Mouse (Mus musculus) c-Kit-negative CD71-positive TER-119-positive erythroid progenitor cells, embryonic 14.5 days (primary cell): ENCODE measurements around the gene Abcc10.
A peak's percentile ranks its signal among the peaks of the same experiment; 100 is the strongest.

Experiments
- DNase-seq: peaks from one replicate; pipeline ENCODE4 v3.0.0-alpha.2; 2013; ENCODE audit warnings: low read depth, low spot score

The Abcc10 gene

DNA sequence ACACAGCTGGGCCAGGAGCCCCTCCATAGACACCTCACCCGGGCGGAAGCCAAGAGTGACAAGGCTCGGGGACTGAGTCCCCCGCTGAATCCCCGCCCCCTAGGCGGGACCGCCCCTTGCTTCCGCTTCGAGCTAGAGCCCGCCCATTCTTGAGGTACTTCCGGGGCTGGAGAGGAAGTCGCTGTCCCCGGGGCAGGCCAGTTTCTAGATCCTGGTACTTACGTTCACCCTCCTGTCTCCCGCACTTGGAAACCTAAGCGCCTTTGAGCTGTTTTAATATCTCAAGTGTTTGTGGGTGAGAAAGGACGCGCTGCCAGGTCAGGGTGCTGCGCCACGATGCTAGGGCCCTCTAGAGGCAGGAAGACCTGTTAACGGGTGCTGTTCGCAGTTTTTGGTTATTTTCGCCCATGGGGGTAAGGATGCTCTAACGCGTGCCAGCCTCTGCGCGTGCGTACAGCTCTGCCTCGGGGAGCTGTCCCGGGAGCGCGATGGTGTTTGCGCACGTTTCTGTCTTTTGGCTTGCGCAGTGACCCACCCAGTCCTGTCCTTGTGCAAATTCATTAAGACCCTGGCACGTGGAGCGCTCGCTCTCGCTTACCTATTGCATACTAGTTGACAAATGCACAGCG, at the start of gene Abcc10:
TSS of gene Abcc10 (minus strand) at position 447 of the 629 bp plus-strand sequence.
- DNase-seq: peak; percentile 86

DNA sequence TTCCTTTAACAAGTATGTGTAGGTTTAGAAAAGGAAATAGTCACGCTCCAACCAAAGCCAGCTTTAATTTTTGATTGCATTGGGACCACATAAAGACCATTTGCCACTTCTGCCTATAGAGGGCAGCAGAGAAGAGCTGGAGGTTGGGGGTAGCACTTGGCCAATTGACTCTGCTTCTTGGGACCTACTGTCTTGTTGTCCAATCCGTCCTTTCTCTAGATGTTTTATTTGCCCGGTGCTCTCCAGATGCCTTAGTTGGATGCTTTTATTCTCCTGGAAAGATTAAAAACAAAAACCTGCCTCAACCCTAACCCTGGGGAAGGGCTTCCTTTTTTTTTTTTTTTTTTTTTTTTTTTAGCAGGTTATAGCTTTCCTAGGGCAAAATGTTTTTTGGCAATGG, 43.6 kb upstream of the Abcc10 start:
- no peak for DNase-seq

DNA sequence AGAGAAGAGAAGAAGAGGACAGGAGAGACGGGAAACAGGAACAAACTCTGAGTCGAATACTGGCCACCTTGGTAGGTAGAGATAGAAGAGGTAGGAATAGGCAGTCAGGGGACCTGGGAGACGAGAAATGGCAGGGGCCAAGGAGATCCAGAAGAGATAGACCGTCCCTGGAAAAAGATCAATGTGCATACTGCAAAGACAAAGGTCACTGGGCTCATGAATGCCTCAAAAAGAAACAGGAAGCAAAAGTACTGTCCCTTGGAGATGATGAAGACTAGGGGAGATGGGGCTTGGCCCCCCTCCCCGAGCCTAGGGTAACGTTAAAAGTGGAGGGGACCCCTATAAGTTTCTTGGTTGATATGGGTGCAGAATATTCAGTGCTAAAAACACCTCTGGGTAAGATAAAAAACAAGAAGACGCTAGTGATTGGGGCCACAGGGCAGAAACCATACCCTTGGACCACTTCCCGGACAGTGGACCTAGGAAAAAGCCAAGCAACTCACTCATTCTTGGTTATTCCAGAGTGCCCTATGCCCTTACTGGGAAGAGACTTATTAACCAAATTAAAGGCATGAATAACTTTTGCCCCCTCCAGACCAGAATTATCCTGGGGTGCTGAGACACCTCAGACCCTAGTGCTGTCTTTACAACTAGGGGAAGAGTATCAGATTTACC, 23.0 kb upstream of the Abcc10 start:
- no peak for DNase-seq

DNA sequence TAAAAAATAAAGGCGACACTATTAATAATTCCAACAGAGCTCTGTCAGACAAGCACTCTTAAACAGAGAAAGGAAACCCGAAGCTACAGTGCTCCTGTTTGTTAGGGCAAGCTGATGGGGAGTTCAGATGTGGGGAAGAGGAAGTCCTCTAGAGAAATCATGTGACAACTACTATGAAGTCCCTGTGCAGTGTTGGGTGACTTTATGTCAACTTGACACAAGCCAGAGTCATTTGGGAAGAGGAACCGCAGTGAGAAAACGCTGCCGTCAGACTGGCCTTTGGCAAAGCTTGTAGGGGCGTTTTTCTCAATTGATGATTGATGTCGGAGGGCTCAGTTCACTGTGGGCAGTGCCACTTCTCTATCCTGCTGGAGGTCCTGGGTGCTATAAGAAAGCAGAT, 13.1 kb upstream of the Abcc10 start:
- no peak for DNase-seq

DNA sequence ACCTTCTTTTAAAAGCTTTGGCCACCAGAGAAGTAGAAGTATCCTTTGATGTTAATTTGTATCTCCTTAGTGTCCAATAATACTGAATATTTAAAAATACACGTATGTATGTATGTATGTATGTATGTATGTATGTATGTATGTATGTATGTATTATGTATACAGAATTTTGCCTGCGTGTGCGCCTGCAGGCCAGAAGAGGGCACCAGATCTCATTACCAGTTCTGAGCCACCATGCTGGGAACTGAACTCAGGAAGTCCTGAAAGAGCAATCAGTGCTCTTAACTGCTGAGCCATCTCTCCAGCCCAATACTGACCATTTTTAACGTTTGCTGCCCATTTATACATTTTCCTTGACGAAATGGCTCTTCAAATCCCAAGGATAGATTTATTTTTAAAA, 8.3 kb upstream of the Abcc10 start:
- no peak for DNase-seq

DNA sequence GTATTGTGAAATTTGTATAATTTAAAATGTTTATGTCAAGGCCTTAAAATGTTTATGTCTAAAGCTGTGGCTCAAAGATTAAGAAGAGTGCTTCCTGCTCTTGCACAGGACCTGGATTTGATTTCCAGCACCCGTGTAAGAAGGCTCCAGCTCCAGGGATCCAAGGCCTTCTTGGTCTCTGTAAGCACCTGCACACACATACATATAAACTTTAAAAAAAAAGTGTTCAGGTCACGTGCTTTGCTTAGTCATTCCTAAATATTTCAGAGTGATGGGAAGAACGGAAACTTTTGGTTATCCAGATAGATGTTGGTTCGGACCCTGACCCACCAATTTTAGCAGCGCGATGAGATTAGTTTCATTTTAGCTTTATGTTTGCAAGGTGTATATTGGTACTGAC, 571 bp upstream of the Abcc10 start:
- no peak for DNase-seq

DNA sequence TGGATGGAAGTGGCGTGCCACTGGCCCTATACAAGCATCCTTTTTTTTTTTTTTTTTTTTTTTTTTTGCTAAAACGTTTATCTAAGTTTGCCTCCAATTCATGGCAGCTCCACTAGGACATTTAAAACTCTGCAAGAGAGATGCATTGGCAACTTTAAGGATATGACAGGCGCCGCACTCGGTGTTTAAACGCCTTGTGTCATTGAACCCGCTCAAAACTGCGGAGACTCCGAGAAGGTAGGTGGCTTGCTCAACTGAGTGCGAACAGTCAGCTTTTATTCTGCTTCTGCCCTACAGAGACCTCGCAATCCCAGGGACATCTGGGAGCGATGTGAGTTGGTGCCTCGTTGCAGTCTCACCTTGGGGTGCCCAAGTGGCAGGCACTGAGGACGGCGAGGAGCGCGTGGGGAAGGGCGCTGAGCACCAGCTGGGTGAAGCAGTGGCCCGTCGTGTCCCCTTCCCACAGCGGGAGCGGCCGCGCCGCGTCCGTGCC, 693 bp downstream of the Abcc10 start:
- DNase-seq: no peak

DNA sequence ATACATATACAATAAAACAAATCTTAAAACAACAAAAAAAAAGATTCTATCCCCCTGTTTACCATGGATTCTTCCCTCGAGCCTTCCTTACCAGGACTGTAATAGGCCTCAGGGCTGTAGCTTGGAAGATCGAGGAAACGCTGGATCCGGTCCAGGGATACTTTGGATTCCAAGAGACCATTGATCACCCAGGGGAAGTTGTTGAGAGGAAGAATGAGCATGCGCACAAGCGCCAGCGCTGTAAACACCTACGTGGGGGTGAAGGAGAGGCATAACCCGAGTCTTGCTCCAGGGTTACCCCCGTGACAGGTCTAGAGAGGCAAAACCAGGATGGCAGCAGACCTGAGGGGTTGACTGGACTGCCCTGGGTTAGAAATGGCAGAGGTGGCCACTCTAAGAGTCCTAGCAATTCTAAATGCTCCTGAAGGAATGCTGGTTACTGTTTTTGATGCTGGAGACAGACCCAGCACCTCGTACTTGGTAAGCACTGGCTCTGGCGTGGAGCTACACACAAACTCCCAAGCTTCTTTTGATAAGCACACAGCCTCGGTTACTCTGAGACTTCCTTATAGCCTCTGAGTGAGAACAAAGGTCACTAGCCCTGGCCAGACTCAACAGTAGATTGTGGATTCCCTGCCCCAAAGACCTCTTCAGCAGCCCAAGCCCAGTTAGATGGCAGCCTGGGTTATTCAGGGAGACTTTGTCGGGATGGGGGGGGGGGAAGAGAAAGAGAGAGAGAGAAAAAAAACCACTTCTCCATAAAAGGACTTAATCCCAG, 5.9 kb downstream of the Abcc10 start:
- DNase-seq: no peak

DNA sequence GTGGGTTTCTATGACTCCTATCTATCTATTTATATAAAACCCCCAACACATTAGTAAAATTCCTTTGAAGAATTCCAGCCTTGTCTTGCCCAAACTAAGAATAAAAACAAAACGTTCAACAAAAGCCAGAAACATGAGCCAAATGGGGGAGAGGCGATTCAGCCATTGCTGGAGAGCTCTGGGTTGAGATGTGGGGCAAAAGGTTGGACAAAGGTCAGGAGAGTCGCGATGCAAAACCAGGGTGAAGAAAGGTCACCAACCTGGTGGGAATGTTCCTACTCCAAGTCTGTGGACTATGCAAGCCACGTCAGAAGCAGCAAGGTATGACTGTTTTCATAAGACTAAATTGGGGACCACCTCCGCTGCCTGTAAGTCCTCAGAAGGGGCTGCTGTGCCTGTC, 7.7 kb downstream of the Abcc10 start:
- no peak for DNase-seq

DNA sequence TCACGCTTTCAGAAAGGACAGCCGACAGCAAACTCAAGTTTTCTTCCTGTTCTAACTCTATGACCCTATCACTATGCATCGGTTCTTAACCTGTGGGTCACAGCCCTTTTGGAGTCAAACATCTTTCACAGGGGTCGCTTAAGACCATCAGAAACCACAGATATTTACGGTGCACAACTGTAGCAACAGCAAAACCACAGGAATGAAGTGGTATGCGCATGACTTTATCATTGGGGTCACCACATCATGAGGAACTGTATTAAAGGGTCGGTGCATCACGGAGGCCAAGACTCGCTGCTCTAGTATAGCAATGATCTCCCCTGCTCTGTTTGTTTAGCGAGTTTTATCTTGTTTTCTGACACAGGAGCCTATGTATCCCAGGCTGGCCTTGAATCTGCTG, 12.3 kb downstream of the Abcc10 start:
- DNase-seq: no peak

DNA sequence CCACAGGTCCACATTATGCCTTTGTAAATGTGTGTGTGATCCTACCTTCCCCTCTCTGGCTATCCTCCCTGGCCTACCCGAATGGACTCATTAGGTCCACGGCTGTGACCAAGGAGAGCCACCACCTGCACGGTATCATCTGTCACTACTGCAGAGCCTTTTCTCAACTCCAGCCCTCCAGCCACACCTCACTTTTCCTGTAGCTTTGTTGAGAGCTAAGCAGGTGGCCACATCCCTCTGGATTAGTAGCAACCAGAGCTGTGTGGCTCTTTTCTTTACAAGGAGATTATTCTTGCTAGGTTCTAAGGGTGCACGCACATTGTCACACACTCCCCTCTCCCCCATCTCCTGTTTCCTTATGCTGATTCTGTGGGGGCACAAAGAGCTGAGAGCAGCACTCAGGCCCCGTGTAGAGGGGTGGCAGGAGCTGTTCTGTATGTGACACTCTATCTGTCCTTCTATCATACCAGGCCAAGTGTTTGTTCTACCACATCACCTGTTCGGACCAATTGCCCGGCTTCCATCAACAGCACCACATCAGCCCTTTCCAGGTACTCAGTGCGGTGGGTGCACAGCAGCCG, 14.9 kb downstream of the Abcc10 start:
- DNase-seq: no peak

DNA sequence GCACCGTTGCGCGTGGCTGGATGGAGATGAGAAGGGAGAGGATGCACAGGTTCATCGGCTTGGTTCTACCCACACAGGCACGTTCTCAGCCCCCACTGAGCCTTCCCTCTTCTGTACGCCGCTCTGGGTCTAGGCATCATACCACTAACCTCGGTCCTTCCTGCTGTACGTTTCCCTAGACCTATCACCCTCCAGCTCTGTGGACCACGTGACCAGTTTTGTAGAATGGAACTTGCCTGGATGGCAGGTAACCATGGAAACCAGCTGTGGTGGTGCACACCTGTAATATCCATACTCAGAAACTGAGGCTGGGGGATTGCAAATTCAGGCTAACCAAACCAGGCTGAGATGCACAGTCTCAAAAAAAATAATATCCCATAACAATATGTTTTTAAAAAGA, 17.6 kb downstream of the Abcc10 start:
- no peak for DNase-seq

DNA sequence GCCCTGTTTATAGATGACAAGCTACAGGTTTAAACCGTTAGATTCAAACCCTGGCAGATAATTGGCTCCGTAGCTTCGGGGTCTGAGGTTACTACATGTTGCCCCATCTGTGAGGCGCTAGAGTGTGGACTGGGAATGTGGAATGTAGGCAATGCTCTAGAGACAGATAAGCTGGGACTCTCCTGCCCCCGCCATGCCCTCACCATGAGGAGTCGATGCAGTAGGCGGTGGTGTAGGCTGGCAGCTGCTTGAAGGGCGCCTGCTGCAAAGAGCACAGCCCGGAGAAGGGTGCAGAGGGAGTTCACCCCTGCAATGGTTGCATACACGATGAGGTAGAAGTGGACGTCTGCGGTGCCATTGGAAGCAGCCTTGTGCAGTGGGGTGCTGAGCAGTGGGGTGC, 18.3 kb downstream of the Abcc10 start:
- DNase-seq: no peak

DNA sequence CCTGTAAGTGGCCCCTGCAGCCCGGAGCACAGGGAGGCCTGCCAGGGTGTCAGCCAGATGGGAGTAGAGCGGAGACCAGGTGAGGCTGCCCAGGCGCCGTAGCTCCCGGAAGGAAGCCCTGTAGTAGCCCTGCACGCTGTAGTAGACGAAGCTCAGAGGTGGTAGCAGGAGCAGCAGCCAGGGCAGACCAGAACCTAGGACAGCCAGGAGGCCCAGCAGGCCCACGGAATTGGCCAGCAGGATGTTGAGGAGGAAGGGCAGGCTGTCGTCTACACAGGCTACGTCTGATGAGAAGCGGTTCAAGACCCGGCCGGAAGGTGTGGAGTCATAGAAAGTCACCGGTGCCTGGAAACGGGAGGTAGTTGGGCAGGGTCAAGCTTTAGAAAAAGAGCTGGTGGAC, 21.2 kb downstream of the Abcc10 start:
- DNase-seq: no peak

DNA sequence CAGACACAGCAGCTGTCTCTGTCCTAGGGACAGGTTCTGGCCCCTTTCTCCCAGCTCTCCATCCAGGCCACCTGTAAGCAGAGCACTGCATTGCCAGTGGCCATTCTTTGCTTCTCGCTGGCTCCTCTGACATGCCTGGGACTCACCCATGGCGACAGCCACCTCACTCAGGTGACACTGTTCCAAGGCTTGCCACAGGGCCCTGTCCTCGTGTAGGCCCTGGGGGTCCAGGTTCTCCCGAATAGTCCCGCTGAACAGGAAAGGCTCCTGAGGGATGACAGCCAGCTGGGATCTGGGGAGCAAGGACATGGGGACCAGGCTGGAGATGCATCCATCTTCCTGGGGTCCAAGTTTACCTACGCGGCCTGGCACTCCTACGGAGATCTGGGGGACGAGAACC, 24.0 kb downstream of the Abcc10 start:
- DNase-seq: no peak

DNA sequence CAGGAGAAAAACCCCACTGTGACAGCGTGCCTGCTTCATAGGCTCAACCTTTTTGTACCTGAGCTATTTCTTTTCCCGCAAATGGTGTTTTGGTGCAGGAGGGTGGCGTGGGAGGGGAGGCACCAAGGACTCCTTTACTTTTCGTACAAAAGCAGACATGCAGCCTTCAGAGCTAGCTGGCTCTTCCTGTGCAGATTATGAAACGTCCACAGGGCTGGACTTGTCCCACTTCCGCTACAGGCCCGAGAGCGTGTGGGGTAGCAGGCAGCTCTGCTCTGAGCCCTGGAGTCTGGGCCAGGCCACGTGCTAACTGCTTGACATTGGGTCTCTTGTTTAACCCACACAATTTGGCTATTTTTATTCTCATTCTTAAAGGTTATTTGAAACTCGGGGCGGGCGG, 26.3 kb downstream of the Abcc10 start:
- no peak for DNase-seq

DNA sequence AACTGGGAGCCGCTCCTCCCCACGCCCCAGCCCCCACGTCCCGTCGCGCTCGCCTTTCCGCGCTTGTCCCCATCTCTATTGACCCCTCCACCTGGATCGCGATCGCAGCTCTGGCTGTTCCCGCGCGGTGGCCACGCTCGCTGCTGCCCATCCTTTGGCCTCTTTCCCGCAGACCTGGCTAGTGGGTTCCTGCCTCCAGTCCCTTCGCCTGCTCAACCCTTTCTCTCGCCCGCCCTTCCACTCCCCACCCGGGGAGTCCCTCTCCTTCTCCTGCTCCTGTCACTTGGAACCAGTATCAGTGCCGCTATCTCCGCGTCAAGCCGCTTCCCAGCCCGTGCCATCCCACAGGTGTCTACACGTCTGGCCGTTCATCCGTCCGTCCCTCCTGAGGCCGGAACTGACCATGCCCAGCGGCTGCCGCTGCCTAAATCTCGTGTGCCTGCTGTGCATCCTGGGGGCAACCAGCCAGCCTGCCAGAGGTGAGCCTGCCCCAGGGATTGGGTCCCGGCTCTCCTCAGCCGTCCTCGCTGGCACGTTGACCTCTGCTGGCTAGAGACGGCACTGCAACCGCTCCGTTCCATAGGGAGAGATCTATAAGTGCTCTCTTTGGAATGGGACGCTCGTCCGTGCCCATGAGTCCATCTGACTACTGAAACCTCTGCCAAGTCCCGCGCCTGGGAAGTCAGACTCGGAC, 29.8 kb downstream of the Abcc10 start:
- no peak for DNase-seq

DNA sequence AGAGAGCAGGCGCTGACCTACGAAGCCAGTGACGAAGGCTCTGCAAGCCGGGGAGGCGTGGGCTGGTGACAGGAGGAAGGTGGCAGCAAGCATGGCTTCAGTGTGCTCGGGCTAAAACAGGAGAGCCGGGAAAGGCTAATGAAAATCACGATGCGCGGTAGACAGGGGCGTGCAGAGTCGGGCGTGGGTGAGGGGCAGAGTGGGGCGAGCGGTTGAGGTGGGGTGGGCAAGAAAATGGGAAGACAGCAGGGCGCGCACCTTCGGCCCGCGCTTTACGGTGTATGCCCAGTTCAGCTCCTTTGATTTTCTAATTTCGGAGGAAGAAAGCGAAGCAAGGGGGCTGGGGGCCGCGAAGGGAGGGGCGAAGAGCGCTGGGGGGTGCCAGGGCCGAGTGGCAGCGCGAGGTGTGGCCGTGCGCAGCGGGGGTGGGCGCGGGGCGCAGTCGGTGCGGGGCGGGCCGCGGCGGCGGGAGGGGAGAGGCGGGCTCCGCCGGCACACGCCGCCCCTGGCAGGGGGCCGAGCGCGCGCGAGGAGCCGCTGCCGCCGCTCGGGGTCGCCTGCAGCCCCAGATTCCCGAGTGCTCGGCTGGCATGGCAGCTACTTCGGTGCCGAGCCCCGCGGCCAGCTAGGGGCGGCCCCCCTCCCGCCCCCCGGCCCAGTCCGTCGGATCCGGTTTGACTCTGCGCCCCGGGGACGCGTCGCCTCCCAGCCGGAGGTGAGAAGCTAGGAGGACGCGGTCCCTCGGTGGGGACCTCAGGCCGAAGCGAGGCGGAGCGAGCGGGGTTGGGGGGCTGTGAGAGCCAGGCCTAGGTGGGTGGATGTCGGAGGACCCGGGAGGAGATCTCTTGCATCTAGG, 30.6 kb downstream of the Abcc10 start, which contains the start of gene Dlk2:
TSS of gene Dlk2 (plus strand) at position 58 of the 856 bp plus-strand sequence.
- no peak for DNase-seq

DNA sequence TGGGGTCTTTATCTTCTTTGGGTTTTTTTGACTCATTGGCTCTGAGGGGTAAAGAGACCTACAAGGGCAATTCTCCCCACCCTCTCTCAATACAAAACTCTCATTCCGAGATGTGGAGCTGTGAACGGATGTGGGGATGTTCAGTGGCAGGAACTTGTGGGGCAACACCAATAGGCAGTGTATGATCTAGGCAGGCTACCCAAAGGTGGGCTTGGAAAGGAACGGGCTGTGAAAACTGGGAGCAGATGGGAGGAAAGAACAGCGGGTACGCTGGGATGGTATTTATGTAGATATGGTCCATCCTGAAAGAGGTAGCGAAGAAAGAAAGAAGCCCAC, 31.2 kb downstream of the Abcc10 start:
- no peak for DNase-seq

DNA sequence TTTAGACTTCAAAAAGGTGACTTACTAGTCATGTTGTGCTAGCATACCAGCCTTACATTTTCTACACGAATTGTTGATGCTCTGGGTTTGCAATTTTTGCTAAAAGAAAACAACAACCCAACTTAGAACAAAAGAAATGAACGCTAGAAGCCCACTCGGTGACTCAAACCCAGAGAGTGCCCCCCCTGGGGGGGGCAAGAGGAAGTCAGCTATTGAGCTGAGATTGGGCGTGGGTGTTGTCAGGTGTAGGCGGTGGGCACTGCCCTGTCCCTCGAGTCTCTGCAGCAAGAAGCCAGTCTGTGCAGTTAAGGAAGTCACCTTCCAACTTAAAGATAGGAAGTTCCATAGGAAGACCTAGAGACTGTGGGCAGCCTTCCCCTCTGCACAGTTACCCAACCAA, 31.6 kb downstream of the Abcc10 start:
- no peak for DNase-seq

DNA sequence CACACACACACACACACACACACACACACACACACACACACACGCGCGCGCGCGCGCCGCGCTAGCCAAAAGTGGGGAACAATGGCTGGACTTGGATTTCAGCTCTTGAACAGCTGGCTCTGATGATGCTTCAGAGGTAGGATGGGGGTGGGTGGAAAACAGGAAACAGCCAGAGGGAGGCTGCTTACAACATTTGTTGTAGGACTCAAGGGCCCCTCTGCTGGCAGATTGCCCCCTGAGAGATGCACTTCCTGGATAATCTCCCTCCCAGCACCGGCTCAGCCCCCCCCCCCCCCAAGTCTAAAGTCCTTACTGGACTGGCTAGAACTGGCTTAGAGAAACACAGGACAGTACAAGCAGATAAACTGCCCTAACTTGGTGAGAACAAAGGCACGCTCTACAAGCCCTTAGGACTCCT, 40.5 kb downstream of the Abcc10 start:
- DNase-seq: no peak
